Mouse (Mus musculus) cerebral cortex, adult 2 months (tissue): ENCODE results near the gene Tmem170.

Experiments used
- WGBS: fragments of 180-500 bp; shearing (Covaris S2); methylation state at CpG from one replicate; pipeline ENCODE4 v1.1.7; 2018; 5-methylcytosine and 5-hydroxymethylcytosine counted together

Tmem170 gene

DNA sequence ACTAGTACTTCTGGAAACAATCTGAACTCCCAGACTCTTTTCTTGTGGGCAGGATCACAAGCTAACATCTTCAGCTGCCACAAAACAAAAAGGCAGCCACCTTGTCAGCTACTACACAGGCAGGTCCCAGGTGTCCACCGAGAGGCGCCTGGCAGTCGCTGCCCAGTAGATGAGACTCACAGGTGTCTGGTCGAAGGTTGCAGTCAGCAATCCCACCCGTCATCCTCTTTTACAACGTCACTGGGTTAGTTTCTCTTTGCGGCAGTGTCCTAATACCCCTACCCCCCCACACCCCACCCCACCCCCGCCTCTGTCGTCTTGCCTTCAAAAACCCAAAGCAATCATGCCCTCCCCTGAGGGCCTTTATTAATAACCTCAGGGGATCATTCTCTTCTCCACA lies 792 bp downstream of the Tmem170 start:
- WGBS, result 20% methylated on average over 9 of the region's 9 CpGs

DNA sequence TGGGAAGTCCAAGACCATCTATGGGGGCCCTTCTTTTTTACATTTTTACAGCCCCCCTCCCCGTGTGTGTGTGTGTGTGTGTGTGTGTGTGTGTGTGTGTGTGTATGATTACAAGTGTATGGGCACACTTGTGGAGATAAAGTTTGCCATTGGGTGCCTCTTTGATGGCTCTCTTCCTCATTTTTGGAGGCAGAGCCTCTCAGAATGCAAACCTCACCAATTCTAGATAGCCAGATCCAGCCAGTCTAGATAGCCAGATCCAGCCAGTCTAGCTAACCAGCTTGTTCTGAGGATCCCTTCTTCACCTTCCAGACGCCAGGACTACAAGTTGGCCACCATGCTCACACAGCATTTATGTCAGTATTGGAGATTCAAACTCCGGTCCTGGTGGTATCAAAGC lies 5.3 kb downstream of the Tmem170 start:
- 83% methylated on average over 3 of the region's 3 CpGs for WGBS

DNA sequence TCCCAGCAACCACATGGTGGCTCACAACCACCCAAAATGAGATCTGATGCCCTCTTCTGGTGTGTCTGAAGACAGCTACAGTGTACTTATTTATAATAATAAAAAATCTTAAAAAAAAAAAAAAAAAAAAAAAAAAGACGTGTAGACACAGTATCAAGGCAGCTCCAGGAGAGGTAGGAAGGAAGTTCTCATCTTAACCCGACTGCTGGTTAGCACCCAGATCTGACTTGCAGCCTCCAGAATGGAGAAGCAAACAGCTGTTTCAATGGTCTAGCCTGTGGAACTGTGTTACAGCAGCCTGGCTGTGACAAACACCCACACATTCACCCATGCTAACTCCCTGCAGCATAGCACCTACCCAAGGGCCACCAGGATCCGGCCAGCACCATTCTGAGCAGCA lies 6.2 kb downstream of the Tmem170 start:
- 68% methylated on average over 3 of the region's 3 CpGs for WGBS

DNA sequence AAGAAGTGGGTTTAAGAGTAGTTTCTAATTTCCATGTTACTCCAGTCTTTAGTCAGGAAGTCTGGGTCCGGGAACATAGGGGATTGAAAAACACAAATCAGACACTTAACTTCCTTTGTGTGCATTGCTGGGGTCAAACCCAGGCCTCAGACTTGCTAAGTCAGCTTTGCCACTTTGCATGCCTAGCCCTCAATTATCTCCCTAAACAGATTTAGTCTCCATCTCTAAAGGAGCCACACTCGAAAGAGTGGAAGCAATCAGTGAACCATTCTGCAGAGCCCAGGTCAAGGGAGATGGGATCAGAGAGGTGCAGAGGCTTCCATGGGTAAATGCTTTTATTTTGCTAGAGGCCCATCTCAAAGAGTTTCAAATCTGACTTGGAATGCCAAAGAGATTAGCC lies 7.9 kb downstream of the Tmem170 start:
- WGBS, result 77% methylated on average over 2 of the region's 2 CpGs

DNA sequence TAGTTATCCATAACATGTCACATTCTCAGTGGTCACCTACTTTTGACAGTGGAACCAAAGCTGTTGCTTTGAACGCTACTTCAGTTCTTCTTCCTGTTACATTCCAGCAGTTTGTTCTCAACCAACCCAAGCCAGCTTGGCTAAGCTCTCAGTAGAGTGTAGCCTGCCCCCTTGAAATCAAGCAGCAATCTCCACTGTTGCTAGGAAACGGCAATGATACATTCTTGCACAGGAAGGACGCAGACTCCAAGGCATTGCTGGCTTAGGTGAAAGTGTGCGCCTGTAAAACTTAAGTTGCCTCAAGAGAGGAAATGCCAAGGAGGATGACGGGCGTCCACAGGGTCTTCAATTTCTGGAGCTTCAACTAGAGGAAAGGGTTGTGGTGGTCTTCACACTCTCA lies 10.7 kb downstream of the Tmem170 start:
- 73% methylated on average over 6 of the region's 6 CpGs for WGBS

DNA sequence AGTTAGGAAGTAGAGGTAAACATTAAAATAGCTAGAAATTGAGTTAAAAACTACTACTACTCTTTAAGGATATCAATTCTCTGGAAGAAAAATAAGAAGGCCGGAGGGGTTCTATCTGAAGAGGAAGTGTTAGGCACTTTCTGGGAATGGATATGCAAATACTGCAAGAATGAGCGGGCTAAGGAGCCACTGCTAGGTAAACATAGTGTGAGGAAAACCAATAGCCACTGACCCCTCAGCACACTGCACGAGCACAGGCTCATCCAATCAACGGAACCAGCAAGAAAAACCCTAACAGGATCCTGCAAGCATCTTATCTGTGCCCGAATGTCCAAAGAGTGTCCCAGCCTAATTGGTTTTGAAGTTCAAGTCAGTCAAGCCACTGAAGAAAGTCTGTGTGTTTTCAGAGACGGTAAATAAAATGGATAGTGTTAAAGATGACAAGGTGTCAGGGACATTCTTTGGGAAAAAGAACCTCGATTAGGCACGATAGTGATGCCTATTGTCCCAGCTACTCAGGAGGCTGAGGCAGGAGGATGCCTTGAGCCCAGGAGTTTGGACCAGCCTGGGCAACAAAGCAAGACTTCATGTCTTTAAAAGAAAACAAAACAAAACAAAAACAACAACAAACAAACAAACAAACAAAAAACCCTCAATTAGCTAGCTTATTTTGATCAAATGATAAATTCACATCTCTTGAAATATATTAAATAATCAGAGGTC lies 11.3 kb downstream of the Tmem170 start:
- 95% methylated on average over 8 of the region's 8 CpGs for WGBS

DNA sequence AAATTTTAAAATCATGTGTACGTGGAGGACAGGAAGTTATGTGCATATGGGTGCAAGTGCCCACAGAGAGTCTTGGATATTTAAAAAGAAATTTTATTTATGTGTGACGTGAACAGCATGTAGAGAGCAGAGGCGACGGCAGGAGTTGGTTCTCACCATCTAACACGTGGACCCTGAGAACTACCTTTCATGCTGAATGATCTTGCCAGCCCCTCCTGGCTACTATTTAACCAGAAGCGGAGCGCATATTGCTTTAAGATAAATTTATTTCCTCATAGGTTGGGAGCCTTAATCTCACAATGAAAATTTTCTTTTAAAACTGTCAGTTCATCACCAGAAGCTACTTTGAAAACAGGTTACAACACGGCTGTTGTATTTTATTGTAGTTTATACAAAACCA lies 11.9 kb downstream of the Tmem170 start:
- WGBS, result 92% methylated on average over 8 of the region's 8 CpGs

DNA sequence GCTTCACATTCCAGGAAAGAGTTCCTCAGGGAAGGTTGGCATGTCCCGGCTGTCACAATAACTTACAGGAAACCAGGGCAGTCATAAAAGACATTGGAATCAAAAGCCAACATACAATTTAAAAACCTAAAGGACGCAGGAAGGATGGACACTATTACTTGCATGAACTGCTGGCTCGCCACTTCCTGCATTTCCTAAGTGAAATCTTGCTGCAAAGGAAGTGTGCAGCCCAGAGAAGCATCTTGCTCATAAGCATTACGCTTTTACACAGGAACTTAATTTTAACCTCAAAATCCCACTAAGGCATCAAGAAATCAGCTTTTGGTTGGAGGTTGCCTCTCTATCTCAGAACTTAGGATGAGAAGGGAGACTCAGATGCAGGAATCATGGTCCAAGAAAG lies 13.3 kb downstream of the Tmem170 start:
- 88% methylated on average over 4 of the region's 4 CpGs for WGBS

DNA sequence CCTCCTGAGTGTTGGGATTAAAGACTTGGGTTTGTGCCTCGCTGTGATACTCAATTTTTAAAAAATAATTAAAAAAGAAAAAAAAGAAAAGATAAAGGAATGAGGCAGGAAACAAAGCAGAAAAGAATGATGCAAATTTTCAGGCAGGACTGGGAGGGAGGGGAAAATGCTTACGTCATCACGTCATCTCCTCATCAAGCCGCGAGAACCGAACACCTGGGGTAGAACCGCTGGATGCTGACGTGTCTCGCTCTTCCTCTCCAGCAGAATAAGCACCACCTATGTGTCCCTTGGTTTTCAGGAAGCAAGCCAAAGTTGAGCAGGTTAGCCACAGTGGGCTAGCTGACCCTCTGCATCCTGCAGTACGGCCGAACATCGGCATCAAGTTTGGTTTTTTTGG lies 20.6 kb downstream of the Tmem170 start:
- 91% methylated on average over 12 of the region's 12 CpGs for WGBS

DNA sequence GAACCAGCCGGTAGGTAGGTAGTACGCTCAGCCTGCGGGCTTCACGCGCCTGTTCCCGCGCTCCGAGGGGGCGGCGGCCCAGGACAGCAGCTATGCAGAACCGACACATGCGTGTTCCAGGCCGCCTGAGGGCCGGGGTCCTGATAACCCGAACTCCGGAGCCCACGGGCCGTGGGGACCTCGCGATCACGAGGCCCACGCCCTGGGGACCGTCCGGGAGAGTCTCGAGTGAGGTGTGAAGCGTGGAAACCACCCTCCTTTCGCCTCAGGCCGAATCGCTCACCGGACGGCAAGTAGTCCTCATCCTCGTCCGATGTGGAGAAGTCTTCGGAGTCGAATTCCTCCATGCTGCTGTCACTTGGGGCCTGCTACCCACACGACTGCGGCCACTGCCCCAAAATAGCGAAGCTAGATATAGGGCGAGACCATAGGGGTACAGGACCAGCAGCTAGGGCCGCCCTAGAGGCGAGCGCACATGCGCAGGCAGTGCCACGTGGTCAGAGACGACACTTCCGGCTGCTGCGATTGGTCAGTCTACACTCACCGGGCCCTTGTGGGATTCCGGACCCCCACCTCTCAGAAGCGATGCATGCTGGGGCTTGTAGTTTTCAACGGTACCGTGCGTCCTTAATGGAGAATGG lies 22.6 kb downstream of the Tmem170 start, which contains the start of gene Cfdp1:
Gene Cfdp1, minus strand, starts transcription at position 431 of the 641 bp plus-strand sequence.
- WGBS, result under 1% methylated on average over 53 of the region's 53 CpGs

DNA sequence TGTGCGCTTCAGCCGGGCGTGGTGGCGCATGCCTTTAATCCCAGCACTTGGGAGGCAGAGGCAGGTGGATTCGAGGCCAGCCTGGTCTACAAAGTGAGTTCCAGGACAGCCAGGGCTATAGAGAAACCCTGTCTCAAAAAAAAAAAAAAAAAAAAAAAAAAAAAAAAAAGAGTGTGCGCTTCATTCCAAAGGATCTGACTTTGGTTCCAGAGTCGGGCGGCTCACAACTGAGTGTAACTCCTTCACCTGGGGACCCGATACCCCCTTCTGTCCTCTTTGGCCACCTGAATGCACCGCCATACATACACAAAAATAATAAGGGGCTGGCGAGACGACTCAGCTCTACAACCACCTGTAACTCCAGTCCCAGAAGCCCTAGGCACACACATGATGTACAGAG lies 23.3 kb downstream of the Tmem170 start:
- WGBS, result 53% methylated on average over 12 of the region's 12 CpGs

DNA sequence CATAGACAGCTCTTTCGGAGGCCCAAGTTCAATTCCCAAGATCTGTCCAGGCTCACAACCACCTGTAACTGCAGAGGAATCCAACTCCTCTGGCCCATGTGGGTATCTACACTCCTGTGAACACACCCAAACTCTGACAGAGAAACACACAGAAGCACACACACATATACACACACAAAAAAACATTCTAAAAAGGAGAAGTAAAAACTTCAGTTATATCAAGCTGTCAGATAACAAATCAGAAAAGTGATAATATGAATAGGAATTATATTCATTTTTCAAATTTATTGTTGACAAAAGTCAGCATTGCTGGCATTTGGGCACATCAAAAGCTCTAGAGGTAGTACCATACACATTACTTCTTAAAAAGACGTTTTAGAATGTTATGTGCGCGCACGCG lies 29.8 kb downstream of the Tmem170 start:
- 95% methylated on average over 6 of the region's 6 CpGs for WGBS

DNA sequence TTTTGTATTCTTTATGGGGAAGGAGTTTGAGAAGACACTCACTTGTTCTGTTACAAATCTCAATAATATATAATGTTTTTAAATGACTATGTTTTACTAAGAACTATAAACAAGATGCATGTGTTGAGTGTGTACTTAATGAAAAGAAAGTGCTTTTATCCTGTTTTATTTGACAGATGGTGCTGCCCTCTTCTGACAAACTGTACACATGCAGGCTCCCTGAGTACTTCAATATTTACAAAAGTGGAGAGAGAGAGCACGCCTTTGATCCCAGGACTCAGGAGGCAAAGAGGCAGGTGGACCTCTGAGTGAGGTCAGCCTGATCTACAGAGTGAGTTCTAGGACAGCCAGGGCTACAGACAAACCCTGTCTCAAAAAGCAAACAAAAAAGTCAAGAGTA lies 41.0 kb downstream of the Tmem170 start:
- WGBS, result 29% methylated on average over 1 of the region's 1 CpGs

DNA sequence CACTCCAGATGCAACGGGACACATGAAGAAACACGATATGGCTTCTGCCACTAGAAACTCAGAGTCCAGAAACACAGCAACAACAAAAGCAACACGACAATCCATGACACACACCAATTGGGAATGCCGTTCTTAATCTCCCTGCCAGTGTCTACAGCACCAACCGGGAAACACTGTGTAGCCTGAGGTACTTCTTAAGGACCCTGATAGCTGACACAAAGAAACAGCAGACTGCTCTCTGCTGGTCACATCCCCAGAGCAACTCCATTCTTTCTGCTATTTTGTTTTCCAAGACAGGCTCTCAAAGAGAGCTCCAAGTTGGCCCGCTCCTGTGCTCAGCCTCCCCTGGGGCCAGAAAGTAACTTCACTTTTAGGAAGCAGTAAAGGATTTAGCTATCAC lies 42.5 kb downstream of the Tmem170 start:
- WGBS, result 76% methylated on average over 6 of the region's 6 CpGs

DNA sequence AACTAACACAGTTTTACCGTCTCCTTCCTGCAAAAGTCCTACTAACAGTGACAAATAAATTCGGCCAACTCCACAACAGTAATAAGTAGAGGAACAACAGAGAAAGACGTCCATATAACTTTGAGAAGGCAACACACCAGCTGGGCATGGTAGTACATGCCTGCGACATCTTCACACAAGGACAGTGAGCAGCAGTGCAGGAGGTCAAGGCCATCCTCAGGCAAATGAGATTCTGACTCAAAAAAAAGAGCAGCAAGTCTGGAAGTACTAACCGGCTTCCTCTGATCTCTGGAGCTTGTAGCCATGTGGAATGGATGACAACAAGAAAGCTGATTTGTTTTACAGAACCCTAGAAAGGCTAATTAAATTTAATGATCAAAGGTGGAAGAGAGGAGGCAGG lies 43.6 kb downstream of the Tmem170 start:
- 82% methylated on average over 5 of the region's 5 CpGs for WGBS

DNA sequence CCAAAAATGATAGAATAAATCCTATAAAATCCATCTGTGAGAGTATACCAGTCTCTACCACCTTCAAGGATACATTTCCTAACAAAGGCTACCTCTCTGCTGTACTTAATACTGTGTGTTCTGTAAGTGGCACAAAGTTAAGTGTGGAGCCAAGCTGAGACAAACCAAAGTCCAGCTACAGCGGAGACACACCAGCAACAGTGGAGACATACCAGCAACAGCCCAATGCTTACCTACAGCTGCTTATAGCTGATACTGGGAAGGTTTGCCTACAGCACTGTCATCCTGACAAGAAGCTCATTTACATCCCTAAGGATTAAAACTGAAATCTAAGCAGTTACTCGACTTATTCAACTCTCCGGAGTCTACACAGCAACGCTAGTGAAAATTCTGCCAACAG lies 44.6 kb downstream of the Tmem170 start:
- WGBS, result 63% methylated on average over 4 of the region's 4 CpGs

DNA sequence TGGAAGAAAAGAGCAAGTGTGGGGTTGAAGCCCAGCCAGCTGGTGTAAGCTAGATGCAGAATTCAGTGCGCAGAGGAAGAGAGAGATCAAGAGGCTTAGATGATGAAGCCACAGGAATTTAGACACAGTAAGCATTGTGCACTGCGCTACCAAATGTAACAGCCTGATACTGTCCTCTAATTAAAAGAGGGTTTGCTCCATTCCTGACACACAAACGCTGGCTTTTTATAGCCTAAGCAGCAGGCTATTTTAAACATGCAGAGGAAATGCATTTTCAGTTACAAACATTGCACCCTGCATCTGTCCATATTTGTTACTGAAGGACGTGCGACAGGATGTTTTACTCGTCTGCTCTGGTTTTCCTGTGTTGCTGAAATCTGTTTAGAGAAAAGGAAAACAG lies 48.0 kb downstream of the Tmem170 start:
- 32% methylated on average over 6 of the region's 6 CpGs for WGBS

DNA sequence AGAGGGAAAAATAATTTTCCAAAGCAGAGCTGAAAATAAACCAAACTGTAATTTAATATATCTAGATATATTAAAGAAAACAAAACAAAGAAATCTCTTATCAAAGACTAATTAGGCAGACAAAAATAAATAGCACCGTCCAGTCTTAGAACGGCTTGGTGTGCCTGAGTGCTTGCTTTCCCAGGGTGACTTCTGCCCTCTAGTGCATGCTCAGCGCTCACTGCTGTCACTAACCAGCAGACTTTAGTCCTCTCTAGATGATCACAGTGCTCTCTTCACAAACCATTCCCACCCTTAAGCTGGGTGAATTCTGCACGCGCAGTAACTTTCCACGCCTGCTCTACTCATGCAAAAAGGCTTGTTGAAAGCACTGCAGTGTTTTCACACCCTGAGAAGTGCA lies 51.3 kb downstream of the Tmem170 start:
- 60% methylated on average over 6 of the region's 6 CpGs for WGBS

DNA sequence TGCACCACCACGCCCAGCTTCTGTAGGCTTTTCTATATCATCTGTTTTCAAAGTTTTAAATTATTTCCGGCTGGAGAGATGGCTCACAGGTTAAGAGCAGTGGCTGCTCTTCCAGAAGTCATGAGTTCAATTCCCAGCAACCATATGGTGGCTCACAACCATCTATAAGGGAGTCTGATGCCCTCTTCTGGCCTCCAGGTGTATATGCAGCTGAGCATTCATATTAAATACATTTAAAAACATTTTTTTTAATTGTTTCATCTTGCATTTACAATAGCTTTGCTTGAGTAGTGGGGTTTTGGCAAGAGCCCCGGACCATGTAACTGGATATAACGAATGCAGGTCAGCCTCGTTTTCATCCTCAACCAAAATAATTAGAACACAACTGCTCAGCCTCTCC lies 52.2 kb downstream of the Tmem170 start:
- 95% methylated on average over 5 of the region's 5 CpGs for WGBS

DNA sequence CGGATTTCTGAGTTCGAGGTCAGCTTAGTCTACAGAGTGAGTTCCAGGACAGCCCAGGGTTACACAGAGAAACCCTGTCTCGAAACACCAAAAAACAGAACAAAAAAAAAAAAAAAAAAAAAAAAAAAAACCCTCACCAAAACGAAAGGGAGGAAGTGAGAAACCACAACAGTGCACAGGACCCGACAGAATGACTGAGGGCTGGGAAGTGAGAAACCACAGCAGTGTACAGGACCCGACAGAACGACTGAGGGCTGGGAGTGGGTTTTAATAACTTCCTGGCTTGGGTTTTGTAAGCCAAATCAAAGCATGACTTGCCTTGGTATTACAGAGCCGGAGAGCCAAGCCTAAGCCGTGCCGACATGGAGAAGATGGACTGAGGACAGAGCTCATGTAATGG lies 55.4 kb downstream of the Tmem170 start:
- WGBS, result 84% methylated on average over 10 of the region's 10 CpGs

DNA sequence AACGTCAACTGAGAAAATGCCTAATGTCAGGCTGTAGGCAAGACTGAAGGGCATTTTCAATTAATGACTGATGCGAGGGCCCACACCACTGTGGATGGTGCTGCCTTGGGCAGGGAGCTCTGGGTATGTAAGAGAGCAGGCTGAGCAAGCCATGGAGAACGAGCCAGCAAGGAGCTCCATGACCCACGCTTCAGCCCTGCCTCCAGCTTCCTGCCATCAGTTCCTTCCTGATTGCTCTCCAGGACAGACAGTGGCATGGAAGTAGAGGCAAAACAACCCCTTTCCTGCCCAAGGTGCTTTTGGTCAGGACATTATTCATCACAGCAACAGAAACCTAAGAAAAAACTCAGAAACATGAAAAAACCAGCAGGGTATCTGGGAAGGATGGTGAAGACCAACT lies 55.9 kb downstream of the Tmem170 start:
- WGBS, result 83% methylated on average over 4 of the region's 4 CpGs

DNA sequence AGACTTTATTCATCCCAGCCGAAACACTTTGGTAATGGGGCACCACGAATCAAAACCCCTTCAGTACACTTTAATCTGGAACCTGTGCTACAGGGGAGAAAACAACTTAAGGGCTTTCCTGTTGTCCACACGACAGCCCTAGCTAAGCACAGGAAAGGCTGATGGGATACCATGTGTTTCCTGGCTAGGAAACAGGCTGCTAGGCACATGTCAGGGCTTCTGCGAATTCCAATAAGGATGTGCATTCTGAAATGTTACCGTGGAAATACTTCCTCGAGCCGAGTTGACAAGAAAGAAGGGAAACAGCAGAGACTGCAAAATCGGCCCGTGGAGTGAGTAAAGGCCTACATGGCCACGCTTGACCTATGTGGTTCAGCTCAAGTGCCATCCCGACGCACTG lies 56.5 kb downstream of the Tmem170 start:
- 63% methylated on average over 12 of the region's 12 CpGs for WGBS

DNA sequence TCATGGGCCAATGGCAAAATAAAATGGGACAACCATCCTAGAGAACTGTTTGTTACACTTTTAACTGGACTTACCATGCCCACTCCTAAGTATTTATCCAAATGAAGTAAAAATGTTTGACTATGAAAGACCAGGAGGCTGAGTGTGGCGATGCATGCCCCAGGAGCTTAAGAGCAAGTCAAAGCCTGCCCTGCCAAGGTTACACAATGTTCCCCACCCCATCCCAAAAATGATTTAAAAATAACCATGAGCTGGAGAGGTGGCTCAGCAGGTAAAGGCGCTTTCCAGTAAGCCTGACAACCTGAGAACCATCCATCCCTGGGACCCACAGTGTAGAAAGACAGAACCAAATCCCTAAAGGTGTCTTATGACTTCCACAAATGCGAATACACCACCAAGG lies 58.0 kb downstream of the Tmem170 start:
- 91% methylated on average over 3 of the region's 3 CpGs for WGBS

DNA sequence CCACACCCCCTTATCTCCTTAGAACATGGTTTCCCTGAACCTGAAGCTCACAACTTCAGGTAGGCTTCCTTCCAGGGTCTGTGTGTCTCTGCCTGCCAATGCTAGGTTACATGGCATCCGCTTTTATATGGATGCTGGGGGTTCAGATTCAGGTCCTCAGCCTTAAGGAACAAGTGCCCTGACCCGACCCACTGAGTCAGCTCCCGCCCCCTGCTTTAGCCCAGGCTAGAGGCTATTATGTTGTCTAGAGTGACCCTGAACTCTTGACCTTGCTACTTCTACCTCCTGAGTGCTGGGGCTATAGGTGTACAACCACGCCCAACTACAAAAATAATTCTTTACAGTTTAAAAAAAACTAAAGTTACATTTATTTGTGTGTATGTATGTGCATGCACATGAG lies 61.5 kb downstream of the Tmem170 start:
- 98% methylated on average over 4 of the region's 4 CpGs for WGBS
